Mouse (Mus musculus): ENCODE measurements around the gene Zbtb16. TPM values are rescaled to one million over a fixed set of nuclear protein-coding genes. Genes with fewer than 3 reads are reported as not detected.

The Zbtb16 gene
- polyA plus RNA-seq, 1 experiment from 2014 or later, result 1.9 TPM

- ATAC-seq, result 0 out of 2 replicates have a peak, but pooled peaks have one; percentile 5
- no peak overlapping the region for H3K4me2 ChIP-seq (ENCODE audit: low read depth, low read length)
- H3K9me3 ChIP-seq (ENCODE audit: control insufficient read depth, low read length), result no peaks in the 10 kb centered on the region
- no peak overlapping the region for H3K27ac ChIP-seq (ENCODE audit: low read length)
- no peaks in the 10 kb centered on the region for H3K36me3 ChIP-seq (ENCODE audit: control insufficient read depth, insufficient read depth, low read length)
- no peaks in the 10 kb centered on the region for H3K27me3 ChIP-seq (replicated peaks; ENCODE audit: control insufficient read depth, insufficient read depth, low read length)
- no peaks in the 10 kb centered on the region for H3K4me1 ChIP-seq (ENCODE audit: control insufficient read depth, insufficient read depth, low read length)
- H3K9ac ChIP-seq (ENCODE audit: low read depth, low read length), result no peak overlapping the region
- 72% methylated on average over 6 of the region's 6 CpGs for WGBS
- H3K4me3 ChIP-seq (ENCODE audit: low read length), result no peak overlapping the region
Observed at GRCm38 (mm10) chr9:48688859-48689717, 146.9 kb downstream of the Zbtb16 start.

- Histone ChIP-seq H3K9ac (ENCODE audit: low read depth, low read length) (no peak overlapping the region), H3K4me2 (ENCODE audit: low read depth, low read length) (no peak overlapping the region), H3K36me3 (ENCODE audit: control insufficient read depth, insufficient read depth, low read length) (no peaks in the 10 kb centered on the region), H3K9me3 (ENCODE audit: control insufficient read depth, low read length) (no peaks in the 10 kb centered on the region), H3K4me1 (ENCODE audit: control insufficient read depth, insufficient read depth, low read length) (no peaks in the 10 kb centered on the region), H3K27me3 (replicated peaks; ENCODE audit: control insufficient read depth, insufficient read depth, low read length) (no peaks in the 10 kb centered on the region), H3K4me3 (ENCODE audit: low read length) (no peak overlapping the region), H3K27ac (ENCODE audit: low read length) (no peak overlapping the region)
- 72% methylated on average over 7 of the region's 7 CpGs for WGBS
- ATAC-seq, result no peak
Observed at GRCm38 (mm10) chr9:48687891-48688290, 148.1 kb downstream of the Zbtb16 start.

- H3K4me1 ChIP-seq (ENCODE audit: control insufficient read depth, insufficient read depth, low read length), result no peaks in the 10 kb centered on the region
Observed at GRCm38 (mm10) chr9:48685721-48686120, 150.3 kb downstream of the Zbtb16 start.

GRCm38 (mm10) chr9:48684144-48684543 lies 151.9 kb downstream of the Zbtb16 start:
- Histone ChIP-seq H3K4me3 (ENCODE audit: low read length) (no peak overlapping the region), H3K36me3 (ENCODE audit: control insufficient read depth, insufficient read depth, low read length) (no peaks in the 10 kb centered on the region), H3K9ac (ENCODE audit: low read depth, low read length) (no peak overlapping the region), H3K27ac (ENCODE audit: low read length) (no peak overlapping the region), H3K9me3 (ENCODE audit: control insufficient read depth, low read length) (no peaks in the 10 kb centered on the region), H3K27me3 (replicated peaks; ENCODE audit: control insufficient read depth, insufficient read depth, low read length) (no peaks in the 10 kb centered on the region), H3K4me2 (ENCODE audit: low read depth, low read length) (no peak overlapping the region), H3K4me1 (ENCODE audit: control insufficient read depth, insufficient read depth, low read length) (peaks cover 3% of the 10 kb centered on the region)
- 86% methylated on average over 5 of the region's 5 CpGs for WGBS
- no peak for ATAC-seq

More at GRCm38 (mm10) chr9:48685721-48686120, 150.3 kb downstream of the Zbtb16 start:
- no peak overlapping the region for H3K4me2 ChIP-seq (ENCODE audit: low read depth, low read length)
- no peak overlapping the region for H3K27ac ChIP-seq (ENCODE audit: low read length)
- ATAC-seq, result no peak
- H3K27me3 ChIP-seq (replicated peaks; ENCODE audit: control insufficient read depth, insufficient read depth, low read length), result no peaks in the 10 kb centered on the region
- no peak overlapping the region for H3K4me3 ChIP-seq (ENCODE audit: low read length)
- H3K9me3 ChIP-seq (ENCODE audit: control insufficient read depth, low read length), result no peaks in the 10 kb centered on the region
- no peak overlapping the region for H3K9ac ChIP-seq (ENCODE audit: low read depth, low read length)
- H3K36me3 ChIP-seq (ENCODE audit: control insufficient read depth, insufficient read depth, low read length), result no peaks in the 10 kb centered on the region
- 56% methylated on average over 7 of the region's 7 CpGs for WGBS

- H3K9me3 ChIP-seq (ENCODE audit: control insufficient read depth, low read length), result no peaks in the 10 kb centered on the region
- 87% methylated on average over 8 of the region's 8 CpGs for WGBS
- no peak overlapping the region for H3K9ac ChIP-seq (ENCODE audit: low read depth, low read length)
- peaks cover 8% of the 10 kb centered on the region for H3K4me1 ChIP-seq (ENCODE audit: control insufficient read depth, insufficient read depth, low read length)
- no peaks in the 10 kb centered on the region for H3K36me3 ChIP-seq (ENCODE audit: control insufficient read depth, insufficient read depth, low read length)
- H3K4me2 ChIP-seq (ENCODE audit: low read depth, low read length), result no peak overlapping the region
- H3K4me3 ChIP-seq (ENCODE audit: low read length), result no peak overlapping the region
- H3K27me3 ChIP-seq (replicated peaks; ENCODE audit: control insufficient read depth, insufficient read depth, low read length), result no peaks in the 10 kb centered on the region
- no peak overlapping the region for H3K27ac ChIP-seq (ENCODE audit: low read length)
- no peak for ATAC-seq
Observed at GRCm38 (mm10) chr9:48681193-48681592, 154.8 kb downstream of the Zbtb16 start.

- Histone ChIP-seq H3K9ac (ENCODE audit: low read depth, low read length) (no peak overlapping the region), H3K9me3 (ENCODE audit: control insufficient read depth, low read length) (no peaks in the 10 kb centered on the region), H3K27me3 (replicated peaks; ENCODE audit: control insufficient read depth, insufficient read depth, low read length) (no peaks in the 10 kb centered on the region), H3K4me2 (ENCODE audit: low read depth, low read length) (no peak overlapping the region), H3K4me3 (ENCODE audit: low read length) (no peak overlapping the region), H3K4me1 (ENCODE audit: control insufficient read depth, insufficient read depth, low read length) (peaks cover 18% of the 10 kb centered on the region), H3K36me3 (ENCODE audit: control insufficient read depth, insufficient read depth, low read length) (no peaks in the 10 kb centered on the region), H3K27ac (ENCODE audit: low read length) (no peak overlapping the region)
- 32% methylated on average over 19 of the region's 19 CpGs for WGBS
- ATAC-seq, result peak; percentile 55; the same call in 1 of the 2 replicates
Observed at GRCm38 (mm10) chr9:48678426-48679358, 157.3 kb downstream of the Zbtb16 start.

- H3K9ac ChIP-seq (ENCODE audit: low read depth, low read length), result no peak overlapping the region
- H3K27ac ChIP-seq (ENCODE audit: low read length), result no peak overlapping the region
- H3K4me3 ChIP-seq (ENCODE audit: low read length), result no peak overlapping the region
- no peaks in the 10 kb centered on the region for H3K27me3 ChIP-seq (replicated peaks; ENCODE audit: control insufficient read depth, insufficient read depth, low read length)
- WGBS, result 23% methylated on average over 11 of the region's 11 CpGs
- ATAC-seq, result no peak
- peaks cover 21% of the 10 kb centered on the region for H3K4me1 ChIP-seq (ENCODE audit: control insufficient read depth, insufficient read depth, low read length)
- H3K36me3 ChIP-seq (ENCODE audit: control insufficient read depth, insufficient read depth, low read length), result no peaks in the 10 kb centered on the region
- H3K4me2 ChIP-seq (ENCODE audit: low read depth, low read length), result no peak overlapping the region
- H3K9me3 ChIP-seq (ENCODE audit: control insufficient read depth, low read length), result no peaks in the 10 kb centered on the region
Observed at GRCm38 (mm10) chr9:48675151-48675790, 160.8 kb downstream of the Zbtb16 start.

- no peak overlapping the region for H3K4me2 ChIP-seq (ENCODE audit: low read depth, low read length)
- H3K27me3 ChIP-seq (replicated peaks; ENCODE audit: control insufficient read depth, insufficient read depth, low read length), result no peaks in the 10 kb centered on the region
- no peak overlapping the region for H3K9ac ChIP-seq (ENCODE audit: low read depth, low read length)
- 18% methylated on average over 11 of the region's 11 CpGs for WGBS
- no peak overlapping the region for H3K4me3 ChIP-seq (ENCODE audit: low read length)
- H3K4me1 ChIP-seq (ENCODE audit: control insufficient read depth, insufficient read depth, low read length), result peaks cover 21% of the 10 kb centered on the region
- H3K9me3 ChIP-seq (ENCODE audit: control insufficient read depth, low read length), result no peaks in the 10 kb centered on the region
- ATAC-seq, result no peak; the same call in 1 of the 2 replicates
- H3K27ac ChIP-seq (ENCODE audit: low read length), result no peak overlapping the region
- H3K36me3 ChIP-seq (ENCODE audit: control insufficient read depth, insufficient read depth, low read length), result no peaks in the 10 kb centered on the region
Observed at GRCm38 (mm10) chr9:48674359-48675015, 161.5 kb downstream of the Zbtb16 start.
